Mouse (Mus musculus) embryonic facial prominence, embryonic 10.5 days (tissue): ENCODE data around the gene Cryzl2. TPM values are rescaled to one million over a fixed set of nuclear protein-coding genes. Genes with fewer than 3 reads are reported as not detected.

Experiments used
- DNase-seq: peaks from one replicate; pipeline ENCODE4 v3.0.0-alpha.2; 2017; ENCODE audit warnings: low spot score
- H3K27ac ChIP-seq: fragments of 300-500 bp; sonication (generic); replicated peaks from 2 replicates; pipeline ENCODE4 v1.5.1; 2016; ENCODE audit warnings: mild to moderate bottlenecking
- H3K27me3 ChIP-seq: fragments of 300-500 bp; sonication (generic); replicated peaks from 2 replicates; pipeline ENCODE4 v1.6.1; 2016; ENCODE audit warnings: low read depth, mild to moderate bottlenecking; ENCODE audit not compliant: poor library complexity, severe bottlenecking
- H3K36me3 ChIP-seq: fragments of 300-500 bp; sonication (generic); replicated peaks from 2 replicates; pipeline ENCODE4 v1.6.1; 2016; ENCODE audit warnings: mild to moderate bottlenecking, moderate library complexity
- H3K4me1 ChIP-seq: fragments of 300-500 bp; sonication (generic); 2 replicates; pipeline ENCODE4 v1.6.1; 2016
- H3K4me3 ChIP-seq: fragments of 300-500 bp; sonication (generic); 2 replicates; pipeline ENCODE4 v1.5.1; 2016; ENCODE audit warnings: mild to moderate bottlenecking, moderate library complexity
- H3K9me3 ChIP-seq: fragments of 300-500 bp; sonication (generic); 2 replicates; pipeline ENCODE4 v1.6.1; 2016; ENCODE audit warnings: mild to moderate bottlenecking
- WGBS: fragments of 180-500 bp; shearing (Covaris S2); methylation state at CpG from one replicate; pipeline ENCODE4 v1.1.7; 2016; 5-methylcytosine and 5-hydroxymethylcytosine counted together
- polyA plus RNA-seq: library from polyadenylated mRNA; unstranded; fragments of >200 nt; fragmentation: Nextera tagmentation; extraction: Ambion mirVana; gene quantifications from 2 replicates; pipeline ENCODE4 v1.2.1, GENCODE M21; 2016

Gene Cryzl2
- polyA plus RNA-seq, 1 experiment from 2014 or later, result 8.1 TPM

DNA sequence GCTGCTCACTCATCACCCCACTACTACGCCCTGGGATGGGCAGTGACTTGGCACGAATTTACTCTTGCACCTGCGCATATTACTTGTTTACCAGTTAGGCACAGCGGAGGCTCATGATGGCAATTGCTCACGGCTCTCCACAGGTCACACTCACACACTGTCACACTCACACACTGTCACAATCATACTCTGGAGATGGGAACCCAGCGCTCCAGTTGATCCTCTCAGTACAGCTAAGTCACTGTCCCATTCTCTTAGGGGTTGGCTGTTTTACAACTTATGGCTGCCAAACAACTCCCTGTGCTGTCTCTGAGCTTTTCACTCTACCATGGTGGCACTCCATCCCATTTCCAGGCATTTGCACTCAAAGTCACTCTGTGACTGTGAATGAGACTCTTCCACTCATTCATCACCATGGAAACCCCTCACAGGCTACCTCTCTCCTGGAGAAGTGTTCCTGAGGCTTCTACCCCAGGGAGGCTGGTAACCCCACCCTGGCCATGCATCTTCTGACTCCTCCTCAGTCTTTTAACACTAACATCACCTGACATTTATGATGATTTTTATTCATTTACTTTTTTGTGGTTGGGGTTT, 43.1 kb downstream of the Cryzl2 start:
- Histone ChIP-seq H3K27ac (no peak overlapping the region), H3K36me3 (no peaks in the 10 kb centered on the region), H3K4me3 (no peak overlapping the region), H3K9me3 (no peaks in the 10 kb centered on the region), H3K27me3 (no peaks in the 10 kb centered on the region), H3K4me1 (peaks cover under 1% of the 10 kb centered on the region)
- WGBS, result 93% methylated on average over 6 of the region's 6 CpGs
- DNase-seq, result no peak

DNA sequence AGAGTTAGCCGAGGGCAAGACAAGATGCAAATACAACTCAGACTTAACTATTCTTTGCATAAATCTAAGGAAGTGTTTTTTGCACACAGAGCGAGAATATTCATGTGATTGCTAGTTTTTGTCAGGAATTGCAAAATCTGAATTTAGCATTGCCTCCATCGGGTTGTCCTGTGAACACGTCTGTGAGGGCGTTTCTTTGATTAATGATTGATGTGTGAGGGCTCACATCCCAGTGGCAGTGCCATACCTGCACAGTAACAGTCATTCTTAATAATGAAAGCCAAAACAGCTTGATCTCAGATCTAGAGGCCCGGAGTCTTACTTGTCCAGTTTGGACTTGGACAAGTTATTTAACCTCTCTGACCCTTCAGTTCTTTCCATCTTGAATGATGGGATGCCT, 44.7 kb downstream of the Cryzl2 start:
- DNase-seq, result no peak

DNA sequence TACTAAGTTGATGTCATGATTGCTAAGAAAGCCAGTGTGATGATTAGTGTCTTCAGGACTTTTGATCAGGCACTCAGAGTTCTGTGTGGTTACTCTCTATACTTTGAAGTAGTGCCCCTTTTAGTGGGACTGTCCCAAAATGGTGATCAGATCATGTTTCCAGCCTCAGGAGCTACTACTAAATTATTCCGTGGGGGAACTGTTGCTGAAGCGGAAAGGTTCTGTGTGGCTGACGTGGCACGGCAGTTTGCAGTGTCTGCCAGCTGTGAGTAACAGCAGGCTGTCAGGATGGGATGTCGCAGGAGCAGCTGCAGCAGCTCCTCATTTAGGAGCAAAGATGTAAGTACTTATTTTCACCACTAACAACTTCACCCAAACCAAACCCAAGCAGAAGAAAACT, 48.1 kb downstream of the Cryzl2 start, which contains the start of gene Sec16b:
Sec16b (plus strand) TSS at position 207 of the 400 bp plus-strand sequence.
- peak; percentile 53 for DNase-seq
- Histone ChIP-seq H3K27me3 (no peaks in the 10 kb centered on the region; the same call in 1 of the 2 replicates), H3K9me3 (no peaks in the 10 kb centered on the region), H3K4me3 (no peak within 1 kb of the TSS), H3K27ac (0 out of 2 replicates have a peak within 1 kb of the TSS, but pooled peaks have one; percentile 6), H3K4me1 (peaks cover 18% of the 10 kb centered on the region), H3K36me3 (no peaks in the 10 kb centered on the region)
- 29% methylated on average over 5 of the region's 5 CpGs for WGBS

More for the DNA sequence above, 44.7 kb downstream of the Cryzl2 start:
- Histone ChIP-seq H3K4me1 (peaks cover 10% of the 10 kb centered on the region), H3K4me3 (no peak overlapping the region), H3K9me3 (no peaks in the 10 kb centered on the region), H3K27ac (no peak overlapping the region), H3K36me3 (no peaks in the 10 kb centered on the region), H3K27me3 (no peaks in the 10 kb centered on the region; the same call in 1 of the 2 replicates)
- WGBS, result 86% methylated on average over 6 of the region's 6 CpGs

DNA sequence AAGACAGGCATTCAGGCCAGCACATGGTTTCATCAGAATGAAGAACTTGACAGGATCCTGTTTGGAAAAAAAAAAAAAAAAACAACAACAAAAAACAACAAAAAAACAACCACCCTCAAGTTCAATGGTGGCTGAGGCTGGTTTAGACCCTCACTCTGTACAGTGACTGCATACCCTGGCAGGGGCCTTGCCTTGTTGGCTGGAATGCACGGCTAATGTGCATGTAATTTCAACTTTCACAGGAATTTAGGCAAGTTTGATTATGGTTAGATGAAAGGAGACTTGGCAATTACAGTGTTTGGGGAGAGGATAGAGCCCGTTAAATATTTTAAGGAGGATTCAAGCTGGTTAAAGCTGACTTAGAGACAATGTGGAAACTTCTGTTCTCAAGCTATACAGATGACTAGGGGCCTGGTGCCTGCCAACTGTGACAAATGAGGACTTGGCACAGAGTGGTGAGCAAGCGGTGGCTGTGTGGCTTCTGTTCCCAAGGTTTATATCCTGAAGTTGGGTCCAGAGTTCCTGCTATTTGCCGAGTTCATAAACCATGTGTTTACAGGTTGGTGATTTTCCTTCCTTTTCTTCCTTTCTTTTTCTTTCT, 48.7 kb downstream of the Cryzl2 start:
- H3K27me3 ChIP-seq, result no peaks in the 10 kb centered on the region; the same call in 1 of the 2 replicates
- no peak for DNase-seq
- no peak overlapping the region for H3K4me3 ChIP-seq
- WGBS, result 55% methylated on average over 4 of the region's 4 CpGs
- no peaks in the 10 kb centered on the region for H3K9me3 ChIP-seq
- H3K27ac ChIP-seq, result 0 out of 2 replicates have a peak overlapping the region, but pooled peaks have one; percentile 6
- H3K36me3 ChIP-seq, result no peaks in the 10 kb centered on the region
- peaks cover 18% of the 10 kb centered on the region for H3K4me1 ChIP-seq

DNA sequence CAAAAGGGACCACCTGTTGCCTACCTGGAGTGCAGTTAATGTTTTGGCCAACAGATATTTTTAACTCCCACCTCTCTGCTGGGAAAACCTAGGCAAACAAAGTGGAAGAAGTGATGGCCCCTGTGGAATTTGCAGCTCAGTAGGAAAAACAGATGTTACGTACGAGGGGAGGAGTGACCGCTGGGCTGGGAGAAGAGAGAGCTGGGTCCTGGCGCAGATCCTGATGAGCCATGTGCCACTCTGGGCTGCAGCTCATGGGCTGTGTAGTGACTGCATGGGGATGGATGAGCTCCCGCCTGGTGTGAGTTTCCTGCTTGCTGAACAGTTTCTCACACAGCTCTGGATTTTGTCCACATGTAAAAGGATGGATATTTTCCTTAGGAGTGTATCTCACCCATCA, 49.4 kb downstream of the Cryzl2 start:
- Histone ChIP-seq H3K36me3 (no peaks in the 10 kb centered on the region), H3K27me3 (no peaks in the 10 kb centered on the region; the same call in 1 of the 2 replicates), H3K9me3 (no peaks in the 10 kb centered on the region), H3K27ac (no peak overlapping the region), H3K4me1 (peaks cover 18% of the 10 kb centered on the region), H3K4me3 (no peak overlapping the region)
- 47% methylated on average over 5 of the region's 5 CpGs for WGBS
- DNase-seq, result no peak

DNA sequence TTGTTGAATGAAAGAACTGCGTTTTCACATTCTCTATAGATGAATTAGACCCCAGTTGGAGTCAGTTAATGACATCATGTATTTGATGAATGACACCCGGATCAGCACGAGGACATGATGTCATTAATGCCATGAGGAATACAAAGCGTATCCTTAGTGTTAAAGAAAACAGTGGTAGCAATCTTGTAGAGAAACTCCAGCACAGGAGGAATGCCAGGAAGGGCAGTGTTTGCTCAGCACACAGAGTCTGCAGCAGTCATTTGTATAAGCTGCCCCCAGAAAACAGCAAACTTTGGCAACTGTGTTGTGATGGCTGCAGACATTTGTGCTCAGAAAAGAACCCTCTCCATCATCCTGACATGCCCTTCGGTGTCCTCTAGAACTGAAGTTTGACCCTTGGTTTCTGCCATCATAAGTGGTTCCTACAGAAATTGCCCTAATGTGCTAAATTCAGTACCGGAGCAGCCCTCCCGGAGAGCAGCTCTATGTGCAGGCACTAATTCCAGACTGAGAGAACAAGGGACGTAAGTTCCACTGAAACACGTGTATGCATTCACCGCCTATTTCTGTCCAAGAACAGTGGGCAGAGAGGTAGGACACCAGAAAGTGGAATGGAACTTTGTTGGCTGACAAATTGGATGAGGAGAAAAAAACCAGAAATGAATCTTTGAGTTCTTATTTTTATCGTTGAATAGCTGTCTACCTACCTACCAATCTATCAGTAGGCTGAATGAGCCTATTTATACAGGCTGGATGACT, 54.5 kb downstream of the Cryzl2 start:
- Histone ChIP-seq H3K9me3 (no peaks in the 10 kb centered on the region), H3K27ac (no peak overlapping the region), H3K4me1 (peaks cover 10% of the 10 kb centered on the region; the same call in 1 of the 2 replicates), H3K27me3 (no peaks in the 10 kb centered on the region; the same call in 1 of the 2 replicates), H3K36me3 (no peaks in the 10 kb centered on the region), H3K4me3 (no peak overlapping the region)
- no peak for DNase-seq
- WGBS, result 86% methylated on average over 11 of the region's 11 CpGs

DNA sequence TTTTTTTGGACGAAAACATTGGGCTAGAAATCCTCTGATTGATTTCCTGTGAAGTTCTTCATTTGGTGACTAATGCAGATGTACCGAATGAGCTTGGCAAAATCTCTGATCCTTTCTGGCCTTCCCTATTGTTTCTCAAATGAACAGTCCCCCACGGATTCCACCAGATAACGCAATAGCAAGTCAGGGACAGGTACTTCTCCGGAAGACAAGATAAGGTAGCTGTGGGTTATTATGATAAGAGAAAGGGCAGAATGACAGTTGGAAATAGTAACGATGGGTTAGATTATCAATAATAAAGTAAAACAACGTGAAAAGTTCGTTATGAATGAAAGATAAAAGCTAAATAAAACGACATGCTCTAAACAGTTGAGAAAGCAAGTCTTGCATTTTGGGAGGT, 55.2 kb downstream of the Cryzl2 start:
- Histone ChIP-seq H3K27me3 (no peaks in the 10 kb centered on the region), H3K9me3 (no peaks in the 10 kb centered on the region), H3K27ac (no peak overlapping the region), H3K36me3 (no peaks in the 10 kb centered on the region), H3K4me3 (no peak overlapping the region), H3K4me1 (peaks cover 9% of the 10 kb centered on the region; the same call in 1 of the 2 replicates)
- DNase-seq, result no peak
- WGBS, result 86% methylated on average over 9 of the region's 9 CpGs

DNA sequence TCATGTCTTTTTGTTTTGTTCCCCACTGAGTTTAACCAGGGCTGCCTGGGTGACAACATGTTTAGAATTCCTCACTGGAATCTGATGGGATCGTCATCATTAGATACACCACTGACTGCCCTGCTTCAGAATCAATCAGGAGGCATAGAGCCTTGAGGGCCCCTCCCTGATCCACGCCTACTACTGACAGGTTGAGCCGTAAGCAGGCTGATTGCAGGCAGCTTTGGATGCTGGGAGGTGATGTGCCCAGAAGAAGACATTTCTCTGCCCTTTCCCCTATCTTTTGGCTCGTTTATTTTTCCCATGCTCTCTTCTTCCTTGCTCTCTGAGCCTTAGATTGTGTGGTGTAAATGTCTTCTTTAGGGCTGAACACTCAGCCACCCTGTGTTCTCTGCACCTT, 55.9 kb downstream of the Cryzl2 start:
- 75% methylated on average over 4 of the region's 4 CpGs for WGBS
- Histone ChIP-seq H3K36me3 (no peaks in the 10 kb centered on the region), H3K4me1 (peaks cover 9% of the 10 kb centered on the region; the same call in 1 of the 2 replicates), H3K9me3 (no peaks in the 10 kb centered on the region), H3K27me3 (no peaks in the 10 kb centered on the region), H3K4me3 (no peak overlapping the region), H3K27ac (no peak overlapping the region)
- no peak for DNase-seq

DNA sequence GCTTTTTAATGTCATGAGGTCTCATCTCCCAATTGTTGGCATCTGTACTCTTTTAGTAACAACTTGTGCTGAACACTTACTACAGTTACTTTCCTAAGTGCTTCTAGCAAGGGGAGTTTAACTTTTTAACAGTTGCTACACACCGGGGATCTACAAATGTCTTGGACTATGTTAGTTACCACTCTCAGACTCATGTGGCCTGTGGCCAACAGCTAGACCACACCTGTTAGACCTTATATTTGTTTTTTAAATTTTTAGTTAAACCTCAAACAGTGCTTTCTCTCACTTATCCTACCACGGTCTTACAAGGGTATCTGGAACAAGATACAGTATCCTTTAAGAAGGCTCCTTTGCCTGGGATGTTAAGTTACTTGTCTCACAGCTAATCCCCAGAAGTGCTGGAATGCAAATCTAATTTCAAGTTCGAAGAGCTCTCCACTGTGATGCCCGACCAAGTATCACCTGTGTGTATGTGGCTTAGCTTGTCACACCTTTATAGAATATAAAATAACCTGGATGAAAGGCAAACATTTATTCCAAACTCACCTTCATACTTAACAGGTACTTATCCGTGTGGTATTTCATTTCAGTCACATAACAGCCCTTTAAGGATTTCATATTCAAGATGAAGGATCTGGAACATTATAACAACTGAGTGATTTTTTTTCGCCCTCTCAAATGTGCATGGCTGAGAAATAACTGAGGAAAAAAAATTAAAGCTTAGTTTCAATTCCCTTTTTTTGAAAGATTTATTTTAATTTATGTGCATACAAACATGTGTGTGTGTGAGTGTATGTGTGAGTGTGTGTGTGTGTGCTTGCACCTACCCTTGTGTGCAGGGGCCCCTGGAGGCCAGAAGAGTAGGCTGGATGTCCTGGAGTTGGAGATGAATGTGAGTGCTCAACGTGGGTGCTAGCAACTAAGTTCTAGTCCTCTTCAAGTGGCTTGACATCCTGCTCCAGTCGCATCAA, 58.7 kb downstream of the Cryzl2 start:
- Histone ChIP-seq H3K27ac (no peak overlapping the region), H3K4me3 (no peak overlapping the region), H3K4me1 (no peaks in the 10 kb centered on the region), H3K9me3 (no peaks in the 10 kb centered on the region), H3K27me3 (no peaks in the 10 kb centered on the region), H3K36me3 (no peaks in the 10 kb centered on the region)
- WGBS, result 86% methylated on average over 8 of the region's 8 CpGs
- DNase-seq, result no peak

DNA sequence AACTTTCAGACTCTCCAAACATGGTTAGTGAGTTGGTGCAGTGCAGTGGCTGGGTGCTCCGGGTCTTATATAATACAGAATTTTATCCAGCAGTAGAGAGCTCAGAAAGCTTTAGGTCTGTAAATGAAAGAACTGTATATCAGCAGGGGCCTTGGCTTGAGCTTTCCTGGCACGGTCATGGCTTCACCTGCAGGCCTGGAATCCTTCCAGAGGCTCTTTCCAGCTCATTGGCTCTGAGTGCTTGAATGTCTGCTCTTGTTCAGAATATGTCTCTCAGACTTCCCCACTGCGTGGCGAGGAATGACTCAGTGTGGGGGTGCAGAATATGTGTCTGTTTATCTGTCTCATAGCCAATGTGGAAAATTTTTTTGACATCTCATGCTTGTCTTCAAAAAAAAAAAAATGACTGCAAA, 59.7 kb downstream of the Cryzl2 start:
- no peaks in the 10 kb centered on the region for H3K36me3 ChIP-seq
- H3K27me3 ChIP-seq, result no peaks in the 10 kb centered on the region
- H3K4me1 ChIP-seq, result no peaks in the 10 kb centered on the region
- H3K9me3 ChIP-seq, result no peaks in the 10 kb centered on the region
- H3K27ac ChIP-seq, result no peak overlapping the region
- WGBS, result 85% methylated on average over 4 of the region's 4 CpGs
- no peak overlapping the region for H3K4me3 ChIP-seq
- DNase-seq, result no peak

DNA sequence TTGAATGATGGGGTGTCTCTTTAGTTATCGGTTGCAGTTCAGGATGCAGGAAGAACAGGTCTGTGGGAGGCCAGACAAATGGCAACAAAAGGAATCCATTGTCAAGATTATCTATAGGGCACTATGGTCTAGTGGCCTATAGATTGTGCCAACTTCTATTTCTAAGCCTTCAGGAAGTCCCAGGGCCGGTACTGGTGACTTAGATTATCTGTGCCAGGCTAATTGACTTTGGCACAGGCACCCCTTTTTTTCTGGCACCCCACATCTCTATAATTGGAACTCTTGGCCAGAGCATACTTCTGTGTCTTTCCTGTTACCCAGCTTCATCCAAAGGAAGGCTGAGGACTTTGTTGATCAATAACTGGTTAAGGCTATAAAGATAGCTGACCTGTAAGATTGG, 61.0 kb downstream of the Cryzl2 start:
- Histone ChIP-seq H3K4me1 (no peaks in the 10 kb centered on the region), H3K27ac (no peak overlapping the region), H3K36me3 (no peaks in the 10 kb centered on the region), H3K4me3 (no peak overlapping the region), H3K27me3 (no peaks in the 10 kb centered on the region), H3K9me3 (no peaks in the 10 kb centered on the region)
- 87% methylated on average over 2 of the region's 2 CpGs for WGBS
- no peak for DNase-seq

DNA sequence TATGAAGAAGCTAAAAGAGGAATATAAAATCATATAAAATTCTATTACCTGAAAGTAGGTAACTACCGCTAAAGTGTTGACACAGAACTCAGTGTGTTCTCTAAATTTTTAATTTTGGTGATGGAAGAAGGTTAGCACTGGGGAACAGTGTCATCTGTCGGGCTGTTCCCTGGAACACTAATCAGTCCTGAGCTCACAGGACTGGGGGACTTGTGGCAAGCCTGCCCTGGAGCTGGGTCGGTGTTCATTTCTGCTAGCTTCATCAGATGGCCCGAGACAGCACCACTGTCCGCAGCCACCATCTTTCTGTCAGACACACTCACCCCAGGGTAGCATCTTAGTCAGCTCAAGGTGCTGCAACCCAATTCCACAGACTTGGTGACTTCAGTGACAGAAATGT, 63.9 kb downstream of the Cryzl2 start:
- DNase-seq, result no peak
- WGBS, result 91% methylated on average over 5 of the region's 5 CpGs

More for the DNA sequence above, 63.9 kb downstream of the Cryzl2 start:
- H3K9me3 ChIP-seq, result no peaks in the 10 kb centered on the region
- H3K4me3 ChIP-seq, result no peak overlapping the region
- no peaks in the 10 kb centered on the region for H3K36me3 ChIP-seq
- H3K4me1 ChIP-seq, result no peaks in the 10 kb centered on the region
- no peak overlapping the region for H3K27ac ChIP-seq
- H3K27me3 ChIP-seq, result no peaks in the 10 kb centered on the region
